ENCODE assay signal across 1 mouse cellular context in the genomic region with DNA sequence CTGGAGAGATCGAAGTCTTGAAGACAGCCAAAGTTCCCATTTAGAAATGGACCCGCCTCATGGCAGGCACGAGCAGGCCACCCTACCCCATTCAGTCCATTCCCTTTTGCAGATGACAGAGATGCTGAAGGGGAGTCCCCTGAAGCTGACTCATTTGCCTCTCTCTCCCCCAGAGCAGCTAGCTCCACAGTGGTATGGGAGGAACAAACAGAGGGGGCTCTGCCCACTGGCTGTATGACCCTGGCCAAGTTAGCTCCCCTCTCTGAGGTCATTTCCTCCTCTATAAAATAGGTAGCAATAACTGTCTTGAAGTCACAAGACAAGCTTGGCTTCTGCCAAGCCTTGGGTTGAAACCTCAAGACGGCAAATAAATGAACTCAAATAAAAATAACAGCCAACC.
A peak's percentile ranks its signal among the peaks of the same experiment; 100 is the strongest.
TF ChIP-seq lines count a peak whose summit lies in the region.

No protein-coding gene starts in this region.

TF ChIP-seq in CH12.LX, 34 proteins besides CTCF, POLR2A, EP300 and RAD21:
- TF ChIP-seq ETS1 (conservative IDR thresholded peaks at IDR 0.05; ENCODE audit: low read depth, low read length) (no peak; the same call in 1 of the 2 replicates), E2F4 (IDR thresholded peaks at IDR 0.05; ENCODE audit: insufficient replicate concordance, low read depth, low read length) (no peak), PAX5 (IDR thresholded peaks at IDR 0.05; ENCODE audit: low read length) (no peak), ZNF384 (IDR thresholded peaks at IDR 0.05; ENCODE audit: low read depth, low read length) (no peak), BHLHE40 (IDR thresholded peaks at IDR 0.05; ENCODE audit: low read depth, low read length) (peak; percentile 79), SIN3A (IDR thresholded peaks at IDR 0.05; ENCODE audit: low read length) (no peak), MXI1 (IDR thresholded peaks at IDR 0.05; ENCODE audit: low read depth, low read length) (no peak), NELFE (IDR thresholded peaks at IDR 0.05; ENCODE audit: low read depth, low read length) (no peak), SMC3 (IDR thresholded peaks at IDR 0.05; ENCODE audit: low read depth, low read length) (no peak), GABPA (IDR thresholded peaks at IDR 0.05; ENCODE audit: insufficient replicate concordance, low read depth, low read length) (no peak), HCFC1 (IDR thresholded peaks at IDR 0.05; ENCODE audit: low read depth, low read length) (no peak), POLR2AphosphoS2 (IDR thresholded peaks at IDR 0.05; ENCODE audit: low read depth, low read length) (no peak), USF1 (IDR thresholded peaks at IDR 0.05; ENCODE audit: low read depth, low read length) (no peak), MYC (IDR thresholded peaks at IDR 0.05; ENCODE audit: low read depth, low read length) (0 out of 2 replicates have a peak, but pooled peaks have one; percentile 25), CHD2 (IDR thresholded peaks at IDR 0.05; ENCODE audit: low read length) (no peak), ZMIZ1 (IDR thresholded peaks at IDR 0.05; ENCODE audit: low read depth, low read length) (no peak), TBP (conservative IDR thresholded peaks at IDR 0.05; ENCODE audit: low read depth, low read length) (no peak), JUN (IDR thresholded peaks at IDR 0.05; ENCODE audit: insufficient read depth, low read depth, low read length) (no peak), ELF1 (IDR thresholded peaks at IDR 0.05; ENCODE audit: low read depth, low read length) (no peak), KAT2A (IDR thresholded peaks at IDR 0.05; ENCODE audit: insufficient replicate concordance, low read length) (no peak), MAZ (IDR thresholded peaks at IDR 0.05; ENCODE audit: low read depth, low read length) (0 out of 2 replicates have a peak, but pooled peaks have one; percentile 43), TCF12 (IDR thresholded peaks at IDR 0.05; ENCODE audit: low read depth, low read length) (no peak), IRF4 (IDR thresholded peaks at IDR 0.05; ENCODE audit: low read depth, low read length) (no peak), RCOR1 (conservative IDR thresholded peaks at IDR 0.05; ENCODE audit: low read depth, low read length) (no peak), MEF2A (IDR thresholded peaks at IDR 0.05; ENCODE audit: borderline replicate concordance, low read depth, low read length) (peak; percentile 12; the same call in 1 of the 2 replicates), USF2 (conservative IDR thresholded peaks at IDR 0.05; ENCODE audit: low read depth, low read length) (no peak), MAFK (IDR thresholded peaks at IDR 0.05; ENCODE audit: insufficient replicate concordance, low read length) (no peak), MAX (IDR thresholded peaks at IDR 0.05; ENCODE audit: low read length) (peak; percentile 34; the same call in 1 of the 2 replicates), ZC3H11A (IDR thresholded peaks at IDR 0.05; ENCODE audit: low read depth, low read length) (no peak), UBTF (IDR thresholded peaks at IDR 0.05; ENCODE audit: low read depth, low read length) (no peak), ZKSCAN1 (IDR thresholded peaks at IDR 0.05; ENCODE audit: borderline replicate concordance, low read depth, low read length) (no peak), CHD1 (IDR thresholded peaks at IDR 0.05; ENCODE audit: low read depth, low read length) (no peak), JUND (conservative IDR thresholded peaks at IDR 0.05; ENCODE audit: low read depth, low read length) (no peak), NRF1 (IDR thresholded peaks at IDR 0.05; ENCODE audit: low read depth, low read length) (no peak)
